18 mouse cellular contexts compared by ENCODE assay signal in genomic region chr1:35850566-35851085, GRCm38 (mm10).
DNase-seq lines count a peak whose midpoint lies in the region; ATAC-seq and TF ChIP-seq lines count a peak whose summit lies in the region.
"Had no signal": no experiment of that assay in that cellular context is flagged by ENCODE, and none has a peak within 500 bp of the region (broad histone marks: within the 10 kb centered on the region; RNA-seq: fewer than 3 reads in every experiment).

No protein-coding gene starts in this region.

- no peak overlapping the region for H3K9ac ChIP-seq in intestine, embryonic 14.5 days (ENCODE audit: low read length)
- H3K9ac ChIP-seq in intestine, embryonic 15.5 days, result no peak overlapping the region
- no peak overlapping the region for H3K9ac ChIP-seq in ES-Bruce4 (ENCODE audit: low read depth, poor library complexity, severe bottlenecking)
- H3K9ac ChIP-seq: liver, postnatal 0 days had no signal

- no peak for DNase-seq in gastrocnemius, adult 2 months
- DNase-seq in gastrocnemius, postnatal 10 days, result no peak
- peak; percentile 34 for DNase-seq in intestine, embryonic 14.5 days (ENCODE audit: low spot score)
- DNase-seq in ZHBTc4 (ENCODE audit: low read depth, low spot score), result peak; percentile 56
- DNase-seq in c-Kit-positive CD71-positive TER-119-positive erythroid progenitor cells, embryonic 14.5 days (ENCODE audit: low spot score), result no peak
- DNase-seq: cerebellum, adult 11-12 months; heart, postnatal 14 days; kidney, adult 11 months; kidney, postnatal 14 days; liver; liver, postnatal 0 days; retina, postnatal 1 day; thymus, adult 2 months had no signal

- H3K27ac ChIP-seq in gastrocnemius, adult 2 months, result peak overlapping the region; percentile 25; the same call in 1 of the 2 replicates
- no peak overlapping the region for H3K27ac ChIP-seq in intestine, embryonic 14.5 days (ENCODE audit: low read depth)
- H3K27ac ChIP-seq in intestine, embryonic 15.5 days, result no peak overlapping the region
- H3K27ac ChIP-seq in ES-Bruce4 (ENCODE audit: insufficient read depth, low read length), result peak overlapping the region; percentile 42; the same call in 1 of the 2 replicates

- no peak for ATAC-seq in intestine, embryonic 14.5 days (replicated peaks; ENCODE audit: low FRiP score, low TSS enrichment, low read depth)
- ATAC-seq in intestine, embryonic 15.5 days, result no peak
- ATAC-seq: hindbrain, embryonic 16.5 days; liver, postnatal 0 days; Patski had no signal

- intact Hi-C loops in gastrocnemius, adult 2 months (cut with DNase I), result no loop called here

- TF ChIP-seq CTCF in gastrocnemius, adult 2 months (IDR thresholded peaks at IDR 0.05), result no peak
- no peak for TF ChIP-seq CTCF in ES-Bruce4 (IDR thresholded peaks at IDR 0.05; ENCODE audit: low read depth, low read length)

- H3K36me3 ChIP-seq in intestine, embryonic 14.5 days (ENCODE audit: control insufficient read depth, insufficient read depth, low read length), result no peaks in the 10 kb centered on the region
- H3K36me3 ChIP-seq in intestine, embryonic 15.5 days, result no peaks in the 10 kb centered on the region
- H3K36me3 ChIP-seq in ES-Bruce4 (ENCODE audit: control insufficient read depth, insufficient read depth, low read length, poor library complexity, severe bottlenecking), result no peaks in the 10 kb centered on the region

- TF ChIP-seq EP300 in ES-Bruce4 (IDR thresholded peaks at IDR 0.05; ENCODE audit: insufficient read depth, low read depth, low read length), result peak; percentile 52; the same call in 1 of the 2 replicates

- no peaks in the 10 kb centered on the region for H3K4me1 ChIP-seq in intestine, embryonic 14.5 days (replicated peaks; ENCODE audit: control insufficient read depth, insufficient read depth, low read length)
- H3K4me1 ChIP-seq in intestine, embryonic 15.5 days (replicated peaks), result no peaks in the 10 kb centered on the region
- no peaks in the 10 kb centered on the region for H3K4me1 ChIP-seq in ES-Bruce4 (ENCODE audit: control insufficient read depth, insufficient read depth, low read length)

- no peak for TF ChIP-seq POLR2A in ES-Bruce4 (IDR thresholded peaks at IDR 0.05; ENCODE audit: insufficient read depth, low read length)

- no peak overlapping the region for H3K4me3 ChIP-seq in gastrocnemius, adult 2 months
- no peak overlapping the region for H3K4me3 ChIP-seq in intestine, embryonic 14.5 days (ENCODE audit: low read depth, low read length)
- no peak overlapping the region for H3K4me3 ChIP-seq in intestine, embryonic 15.5 days (replicated peaks)
- no peak overlapping the region for H3K4me3 ChIP-seq in ES-Bruce4 (ENCODE audit: low read depth, low read length)

- no peaks in the 10 kb centered on the region for H3K27me3 ChIP-seq in intestine, embryonic 14.5 days (replicated peaks; ENCODE audit: control insufficient read depth, insufficient read depth, low read length)
- no peaks in the 10 kb centered on the region for H3K27me3 ChIP-seq in intestine, embryonic 15.5 days (replicated peaks)
- no peaks in the 10 kb centered on the region for H3K27me3 ChIP-seq in ES-Bruce4 (ENCODE audit: control insufficient read depth, insufficient read depth, low read length, poor library complexity, severe bottlenecking)
- H3K27me3 ChIP-seq: Patski had no signal

- H3K4me2 ChIP-seq in intestine, embryonic 14.5 days (ENCODE audit: low read length), result no peak overlapping the region
- no peak overlapping the region for H3K4me2 ChIP-seq in intestine, embryonic 15.5 days (replicated peaks)
- H3K4me2 ChIP-seq: midbrain, embryonic 11.5 days had no signal

- 76% methylated on average over 9 of the region's 9 CpGs for WGBS in intestine, embryonic 14.5 days
- 74% methylated on average over 9 of the region's 9 CpGs for WGBS in intestine, embryonic 15.5 days

- H3K9me3 ChIP-seq in intestine, embryonic 14.5 days (ENCODE audit: control insufficient read depth, low read length), result no peaks in the 10 kb centered on the region
- no peaks in the 10 kb centered on the region for H3K9me3 ChIP-seq in intestine, embryonic 15.5 days
- H3K9me3 ChIP-seq in ES-Bruce4 (replicated peaks; ENCODE audit: control insufficient read depth, insufficient read depth, low read length, poor library complexity, severe bottlenecking), result no peaks in the 10 kb centered on the region

Comparison
In these comparisons a context has a peak if more than half of its experiments do, and no peak if none do; other contexts are left out.
1. DNase-seq: peak in intestine, embryonic 14.5 days (single experiment) and ZHBTc4 (single experiment); none in gastrocnemius, adult 2 months (single experiment), gastrocnemius, postnatal 10 days (single experiment) and c-Kit-positive CD71-positive TER-119-positive erythroid progenitor cells, embryonic 14.5 days (single experiment).
2. H3K27ac ChIP-seq: peak in gastrocnemius, adult 2 months (single experiment) and ES-Bruce4 (single experiment); none in intestine, embryonic 14.5 days (single experiment) and intestine, embryonic 15.5 days (single experiment).